Mouse (Mus musculus): ENCODE data around the gene Commd8. TPM values are rescaled to one million over a fixed set of nuclear protein-coding genes. Genes with fewer than 3 reads are reported as not detected.

The Commd8 gene
- 47.6 and 58.8 TPM in 2 replicates for polyA plus RNA-seq (2015; fragmentation: Nextera tagmentation; extraction: Ambion mirVana)

GRCm38 (mm10) chr5:72167594-72168284 lies at the start of gene Commd8:
Gene Commd8, minus strand, starts transcription at chr5:72168189.
- H3K9ac ChIP-seq (ENCODE audit: low read depth, low read length): peak within 1 kb of the TSS; percentile 84
- under 1% methylated on average over 38 of the region's 38 CpGs for WGBS (ENCODE audit: insufficient replicate concordance)
- peak within 1 kb of the TSS; percentile 65 for H3K4me2 ChIP-seq (ENCODE audit: low read depth, low read length)
- H3K9me3 ChIP-seq (replicated peaks; ENCODE audit: control insufficient read depth, low read length): no peaks in the 10 kb centered on the region
- peaks cover 20% of the 10 kb centered on the region for H3K4me1 ChIP-seq (ENCODE audit: control insufficient read depth, low read depth, low read length)
- ATAC-seq (ENCODE audit: low read depth): peak; percentile 93
- H3K27me3 ChIP-seq (ENCODE audit: control insufficient read depth, insufficient read depth, low read depth, low read length): no peaks in the 10 kb centered on the region
- H3K27ac ChIP-seq (ENCODE audit: low read length): peak within 1 kb of the TSS; percentile 75
- H3K36me3 ChIP-seq (ENCODE audit: control insufficient read depth, insufficient read depth): peaks cover 3% of the 10 kb centered on the region
- H3K4me3 ChIP-seq (ENCODE audit: low read depth, low read length): peak within 1 kb of the TSS; percentile 83

- Histone ChIP-seq H3K4me2 (ENCODE audit: low read depth, low read length) (no peak overlapping the region), H3K4me1 (ENCODE audit: control insufficient read depth, low read depth, low read length) (no peaks in the 10 kb centered on the region; the same call in none of the 2 replicates), H3K27ac (ENCODE audit: low read length) (no peak overlapping the region), H3K36me3 (ENCODE audit: control insufficient read depth, insufficient read depth) (no peaks in the 10 kb centered on the region), H3K9me3 (replicated peaks; ENCODE audit: control insufficient read depth, low read length) (no peaks in the 10 kb centered on the region), H3K9ac (ENCODE audit: low read depth, low read length) (no peak overlapping the region), H3K27me3 (ENCODE audit: control insufficient read depth, insufficient read depth, low read depth, low read length) (no peaks in the 10 kb centered on the region), H3K4me3 (ENCODE audit: low read depth, low read length) (no peak overlapping the region)
- 84% methylated on average over 18 of the region's 18 CpGs for WGBS (ENCODE audit: insufficient replicate concordance)
- ATAC-seq (ENCODE audit: low read depth): no peak
Observed at GRCm38 (mm10) chr5:72211741-72212140, 43.8 kb upstream of the Commd8 start.

GRCm38 (mm10) chr5:72210812-72211139 lies 42.8 kb upstream of the Commd8 start:
- Histone ChIP-seq H3K4me2 (ENCODE audit: low read depth, low read length) (no peak overlapping the region), H3K4me3 (ENCODE audit: low read depth, low read length) (no peak overlapping the region), H3K27me3 (ENCODE audit: control insufficient read depth, insufficient read depth, low read depth, low read length) (no peaks in the 10 kb centered on the region), H3K9me3 (replicated peaks; ENCODE audit: control insufficient read depth, low read length) (no peaks in the 10 kb centered on the region), H3K36me3 (ENCODE audit: control insufficient read depth, insufficient read depth) (no peaks in the 10 kb centered on the region), H3K4me1 (ENCODE audit: control insufficient read depth, low read depth, low read length) (no peaks in the 10 kb centered on the region; the same call in none of the 2 replicates), H3K27ac (ENCODE audit: low read length) (no peak overlapping the region), H3K9ac (ENCODE audit: low read depth, low read length) (no peak overlapping the region)
- no peak for ATAC-seq (ENCODE audit: low read depth)
- 81% methylated on average over 5 of the region's 5 CpGs for WGBS (ENCODE audit: insufficient replicate concordance)

GRCm38 (mm10) chr5:72210123-72210811 lies 42.3 kb upstream of the Commd8 start:
- Histone ChIP-seq H3K27me3 (ENCODE audit: control insufficient read depth, insufficient read depth, low read depth, low read length) (no peaks in the 10 kb centered on the region), H3K4me1 (ENCODE audit: control insufficient read depth, low read depth, low read length) (no peaks in the 10 kb centered on the region; the same call in none of the 2 replicates), H3K9me3 (replicated peaks; ENCODE audit: control insufficient read depth, low read length) (no peaks in the 10 kb centered on the region), H3K4me3 (ENCODE audit: low read depth, low read length) (no peak overlapping the region), H3K9ac (ENCODE audit: low read depth, low read length) (no peak overlapping the region), H3K27ac (ENCODE audit: low read length) (no peak overlapping the region), H3K36me3 (ENCODE audit: control insufficient read depth, insufficient read depth) (no peaks in the 10 kb centered on the region), H3K4me2 (ENCODE audit: low read depth, low read length) (no peak overlapping the region)
- WGBS (ENCODE audit: insufficient replicate concordance): 77% methylated on average over 13 of the region's 13 CpGs
- no peak for ATAC-seq (ENCODE audit: low read depth)

- ATAC-seq (ENCODE audit: low read depth): no peak
- H3K36me3 ChIP-seq (ENCODE audit: control insufficient read depth, insufficient read depth): no peaks in the 10 kb centered on the region
- peaks cover 8% of the 10 kb centered on the region for H3K4me1 ChIP-seq (ENCODE audit: control insufficient read depth, low read depth, low read length)
- no peak overlapping the region for H3K4me2 ChIP-seq (ENCODE audit: low read depth, low read length)
- no peak overlapping the region for H3K27ac ChIP-seq (ENCODE audit: low read length)
- H3K4me3 ChIP-seq (ENCODE audit: low read depth, low read length): no peak overlapping the region
- H3K9ac ChIP-seq (ENCODE audit: low read depth, low read length): no peak overlapping the region
- H3K27me3 ChIP-seq (ENCODE audit: control insufficient read depth, insufficient read depth, low read depth, low read length): no peaks in the 10 kb centered on the region
- no peaks in the 10 kb centered on the region for H3K9me3 ChIP-seq (replicated peaks; ENCODE audit: control insufficient read depth, low read length)
- WGBS (ENCODE audit: insufficient replicate concordance): 77% methylated on average over 1 of the region's 1 CpGs
Observed at GRCm38 (mm10) chr5:72208515-72208914, 40.5 kb upstream of the Commd8 start.

GRCm38 (mm10) chr5:72205271-72205670 lies 37.3 kb upstream of the Commd8 start:
- WGBS (ENCODE audit: insufficient replicate concordance): 68% methylated on average over 5 of the region's 5 CpGs
- Histone ChIP-seq H3K27ac (ENCODE audit: low read length) (no peak overlapping the region), H3K27me3 (ENCODE audit: control insufficient read depth, insufficient read depth, low read depth, low read length) (no peaks in the 10 kb centered on the region), H3K4me2 (ENCODE audit: low read depth, low read length) (no peak overlapping the region), H3K9ac (ENCODE audit: low read depth, low read length) (no peak overlapping the region), H3K9me3 (replicated peaks; ENCODE audit: control insufficient read depth, low read length) (no peaks in the 10 kb centered on the region), H3K36me3 (ENCODE audit: control insufficient read depth, insufficient read depth) (no peaks in the 10 kb centered on the region), H3K4me3 (ENCODE audit: low read depth, low read length) (no peak overlapping the region), H3K4me1 (ENCODE audit: control insufficient read depth, low read depth, low read length) (peaks cover 20% of the 10 kb centered on the region)
- ATAC-seq (ENCODE audit: low read depth): no peak

- peak overlapping the region; percentile 70 for H3K4me3 ChIP-seq (ENCODE audit: low read depth, low read length)
- H3K4me1 ChIP-seq (ENCODE audit: control insufficient read depth, low read depth, low read length): peaks cover 20% of the 10 kb centered on the region
- H3K9me3 ChIP-seq (replicated peaks; ENCODE audit: control insufficient read depth, low read length): no peaks in the 10 kb centered on the region
- WGBS (ENCODE audit: insufficient replicate concordance): 30% methylated on average over 2 of the region's 2 CpGs
- no peak for ATAC-seq (ENCODE audit: low read depth)
- no peaks in the 10 kb centered on the region for H3K27me3 ChIP-seq (ENCODE audit: control insufficient read depth, insufficient read depth, low read depth, low read length)
- H3K36me3 ChIP-seq (ENCODE audit: control insufficient read depth, insufficient read depth): no peaks in the 10 kb centered on the region
- no peak overlapping the region for H3K27ac ChIP-seq (ENCODE audit: low read length)
- peak overlapping the region; percentile 86 for H3K4me2 ChIP-seq (ENCODE audit: low read depth, low read length)
- peak overlapping the region; percentile 65; the same call in 1 of the 2 replicates for H3K9ac ChIP-seq (ENCODE audit: low read depth, low read length)
Observed at GRCm38 (mm10) chr5:72204507-72204906, 36.5 kb upstream of the Commd8 start.

- peaks cover 20% of the 10 kb centered on the region for H3K4me1 ChIP-seq (ENCODE audit: control insufficient read depth, low read depth, low read length)
- H3K36me3 ChIP-seq (ENCODE audit: control insufficient read depth, insufficient read depth): no peaks in the 10 kb centered on the region
- H3K4me2 ChIP-seq (ENCODE audit: low read depth, low read length): peak overlapping the region; percentile 86
- 3% methylated on average over 10 of the region's 10 CpGs for WGBS (ENCODE audit: insufficient replicate concordance)
- H3K9ac ChIP-seq (ENCODE audit: low read depth, low read length): peak overlapping the region; percentile 65
- H3K9me3 ChIP-seq (replicated peaks; ENCODE audit: control insufficient read depth, low read length): no peaks in the 10 kb centered on the region
- peak; percentile 6; the same call in 1 of the 2 replicates for ATAC-seq (ENCODE audit: low read depth)
- peak overlapping the region; percentile 70 for H3K4me3 ChIP-seq (ENCODE audit: low read depth, low read length)
- no peaks in the 10 kb centered on the region for H3K27me3 ChIP-seq (ENCODE audit: control insufficient read depth, insufficient read depth, low read depth, low read length)
- peak overlapping the region; percentile 73 for H3K27ac ChIP-seq (ENCODE audit: low read length)
Observed at GRCm38 (mm10) chr5:72203734-72204073, 35.7 kb upstream of the Commd8 start.
